Mouse (Mus musculus): ENCODE results near the gene Myocd.

The Myocd gene

GRCm38 (mm10) chr11:65269851-65270473 is at the start of gene Myocd:
TSS of gene Myocd (minus strand) at chr11:65269989.
- peak in 1 of 2 experiments; percentile 12 for DNase-seq

DNA sequence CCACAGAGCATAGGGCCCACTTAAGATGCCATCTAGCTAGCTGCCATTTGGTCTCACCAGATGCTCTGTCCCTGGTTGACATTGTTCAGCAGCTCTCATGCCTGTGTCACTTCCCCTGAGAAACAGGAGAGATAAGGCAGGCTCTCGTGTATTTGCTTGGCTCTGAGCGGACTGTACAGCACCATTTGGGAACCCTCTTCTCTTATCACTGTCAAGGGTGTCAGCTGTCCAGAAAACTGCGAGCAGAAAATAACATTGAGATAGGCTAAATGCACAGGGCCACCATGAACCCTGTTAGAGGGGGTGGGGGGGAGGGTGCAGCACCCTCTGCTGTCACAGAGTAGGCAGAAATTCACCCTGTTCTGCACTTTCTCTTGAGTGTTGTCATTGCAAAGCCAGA is 34.0 kb upstream of the Myocd start:
- no peak for DNase-seq

GRCm38 (mm10) chr11:65294128-65294833 is 24.5 kb upstream of the Myocd start:
- no peak for DNase-seq

- DNase-seq: no peak
Observed at GRCm38 (mm10) chr11:65292994-65293393, 23.2 kb upstream of the Myocd start.

DNA sequence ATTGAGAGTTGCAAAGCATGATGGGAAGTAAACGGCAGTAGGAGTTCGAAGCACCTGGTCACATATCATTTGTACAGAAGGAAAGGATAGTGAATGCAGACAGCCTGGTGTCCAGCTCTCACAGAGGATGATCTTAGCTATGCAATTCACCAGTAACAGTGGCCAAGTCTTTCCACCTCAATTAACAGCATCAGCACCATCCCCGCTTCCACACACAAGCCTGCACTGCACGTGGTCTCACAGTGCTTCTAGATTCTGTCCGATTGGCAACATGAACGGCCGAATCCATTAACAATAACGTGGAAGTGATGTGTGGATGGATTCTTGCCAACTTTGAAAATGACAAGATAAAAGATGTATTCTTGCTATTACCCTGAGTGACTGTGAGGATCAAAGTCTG is 17.9 kb upstream of the Myocd start:
- DNase-seq: no peak

DNA sequence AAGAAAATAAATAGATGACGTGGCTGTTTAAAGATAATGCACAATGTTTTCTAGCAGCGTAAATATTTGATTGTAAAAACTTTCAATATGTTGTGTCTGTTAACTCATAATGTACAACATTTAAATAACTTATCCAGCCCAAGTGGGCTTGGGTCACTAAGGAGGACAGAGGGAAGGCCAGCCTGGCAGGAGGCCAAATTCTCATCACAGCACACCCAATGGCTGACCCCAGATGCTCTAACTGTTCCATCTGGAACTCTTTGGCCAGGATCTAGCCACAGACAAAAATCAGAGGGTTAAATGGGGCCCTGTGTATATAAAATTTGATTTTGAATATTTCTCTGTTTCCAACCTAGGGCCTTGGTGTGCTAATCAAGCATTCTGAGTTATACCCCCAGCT is 16.4 kb upstream of the Myocd start:
- no peak for DNase-seq

GRCm38 (mm10) chr11:65275441-65275840 is 5.7 kb upstream of the Myocd start:
- no peak for DNase-seq

- DNase-seq: no peak
Observed at GRCm38 (mm10) chr11:65271000-65271399, 1.2 kb upstream of the Myocd start.

- peak; percentile 9 to 23 for DNase-seq
Observed at GRCm38 (mm10) chr11:65268310-65268709, 1.5 kb downstream of the Myocd start.

DNA sequence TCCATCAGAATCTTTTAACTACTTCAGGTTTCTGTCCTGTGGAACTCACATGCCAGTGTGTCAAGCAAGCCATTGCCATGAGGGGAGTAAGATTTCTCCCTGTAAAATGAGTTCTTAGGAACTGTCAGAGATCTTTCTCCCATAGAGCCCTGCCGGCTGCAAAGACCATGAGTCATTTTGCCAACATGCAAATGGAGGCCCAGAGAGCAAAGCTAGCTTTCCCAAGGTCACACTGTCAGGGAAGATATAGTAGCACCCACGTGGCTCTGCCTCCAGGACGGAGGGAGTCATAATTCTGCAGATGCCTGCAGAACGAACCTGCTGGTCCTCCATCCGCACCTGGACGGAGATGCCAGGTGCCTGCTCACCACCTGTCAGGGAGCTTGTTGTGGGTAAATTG is 6.3 kb downstream of the Myocd start:
- DNase-seq: no peak

DNA sequence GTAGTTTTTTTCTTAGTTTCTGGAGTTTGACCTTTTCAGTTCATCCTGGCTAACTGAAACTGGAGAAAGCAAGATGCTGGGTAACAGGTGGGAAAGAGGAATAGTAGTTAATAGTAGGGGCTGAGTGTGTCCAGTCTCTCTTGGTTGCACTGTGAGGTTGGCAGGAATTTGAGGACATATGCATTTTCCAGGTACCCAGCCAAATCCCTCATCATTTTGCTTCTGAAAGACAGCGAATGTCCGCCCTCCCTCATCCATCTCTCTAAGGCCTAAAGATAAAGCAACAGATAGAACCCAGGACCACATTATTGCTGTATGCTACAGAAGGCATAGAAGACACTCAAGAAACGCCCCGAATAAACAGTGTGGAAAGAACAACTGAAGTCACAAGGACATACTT is 10.8 kb downstream of the Myocd start:
- DNase-seq: no peak

- no peak for DNase-seq
Observed at GRCm38 (mm10) chr11:65256143-65256542, 13.6 kb downstream of the Myocd start.

DNA sequence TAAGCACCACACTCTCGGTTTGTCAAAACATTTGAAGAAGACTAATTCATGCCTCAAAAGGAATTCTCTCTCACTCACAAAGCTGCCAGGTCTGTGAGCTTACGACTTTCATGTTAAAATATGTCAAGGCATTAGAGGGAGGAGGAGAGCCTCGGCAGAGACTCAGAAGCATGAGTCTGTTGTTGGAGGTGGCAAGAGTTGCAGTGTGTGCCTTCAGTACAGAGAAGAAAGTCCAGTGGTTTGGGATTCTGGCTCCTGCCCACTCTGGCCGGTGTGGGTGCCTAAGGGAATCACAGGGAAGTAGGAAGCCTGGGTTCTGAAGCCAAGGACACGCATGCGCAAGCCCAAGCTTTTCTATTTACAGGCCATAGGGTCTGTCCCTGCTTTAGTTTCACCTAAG is 14.2 kb downstream of the Myocd start:
- no peak for DNase-seq

- DNase-seq: no peak
Observed at GRCm38 (mm10) chr11:65250366-65250765, 19.4 kb downstream of the Myocd start.

DNA sequence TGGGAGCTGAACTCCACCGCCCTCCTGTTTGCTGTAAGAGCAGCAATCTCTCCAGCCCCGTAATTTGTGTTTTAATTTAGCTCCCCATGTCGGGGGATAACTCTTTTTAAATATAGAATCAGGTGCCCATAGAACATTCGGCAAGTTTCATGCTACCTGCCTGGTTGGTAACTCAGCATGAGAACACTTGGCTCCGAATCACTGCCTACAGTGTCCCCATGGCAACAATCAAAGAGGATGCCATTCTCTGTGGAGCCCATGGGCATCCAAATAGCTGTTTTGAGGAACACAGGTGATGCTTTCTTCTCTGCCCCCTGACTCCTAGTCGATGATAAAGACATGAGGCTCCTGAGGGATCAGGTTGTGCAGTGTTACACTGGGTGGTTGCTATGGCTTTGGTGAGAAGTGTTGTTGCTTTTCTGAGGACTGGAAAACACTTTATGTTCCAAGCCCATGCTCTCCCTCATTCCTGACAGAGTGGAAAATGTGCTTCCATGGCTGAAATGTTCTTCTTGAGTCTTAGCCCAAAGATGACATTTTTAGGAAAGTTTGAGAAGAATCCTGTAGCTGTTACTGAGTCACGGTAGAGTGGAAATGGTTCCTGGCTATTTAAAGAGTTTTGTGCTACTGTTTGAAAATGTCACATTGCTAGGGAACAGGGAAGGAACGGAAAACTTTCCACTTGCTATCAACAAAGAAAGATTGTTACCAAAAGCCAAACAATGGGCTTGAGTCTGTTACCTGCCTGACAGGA is 23.3 kb downstream of the Myocd start:
- DNase-seq: no peak

DNA sequence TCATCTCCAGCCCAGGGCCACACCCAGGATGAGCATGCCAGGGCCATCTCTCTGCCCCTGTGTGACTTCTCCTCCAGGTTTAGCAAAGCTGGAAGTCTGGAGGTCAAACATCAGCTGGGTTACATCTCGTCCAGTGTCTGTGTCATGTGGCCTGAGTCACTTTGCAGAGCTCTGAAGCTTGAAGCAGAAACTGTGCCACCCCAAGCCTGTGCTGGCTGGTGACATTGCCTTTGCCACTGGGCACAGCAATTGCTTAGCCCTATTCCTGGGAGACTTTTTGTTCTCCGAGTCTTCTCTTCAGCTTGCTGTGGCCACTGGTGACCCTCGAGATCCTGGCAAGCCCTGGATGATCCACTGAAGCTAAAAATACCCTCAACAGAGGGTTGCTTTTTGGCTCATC is 26.2 kb downstream of the Myocd start:
- DNase-seq: no peak

GRCm38 (mm10) chr11:65240521-65240920 is 29.3 kb downstream of the Myocd start:
- no peak for DNase-seq

DNA sequence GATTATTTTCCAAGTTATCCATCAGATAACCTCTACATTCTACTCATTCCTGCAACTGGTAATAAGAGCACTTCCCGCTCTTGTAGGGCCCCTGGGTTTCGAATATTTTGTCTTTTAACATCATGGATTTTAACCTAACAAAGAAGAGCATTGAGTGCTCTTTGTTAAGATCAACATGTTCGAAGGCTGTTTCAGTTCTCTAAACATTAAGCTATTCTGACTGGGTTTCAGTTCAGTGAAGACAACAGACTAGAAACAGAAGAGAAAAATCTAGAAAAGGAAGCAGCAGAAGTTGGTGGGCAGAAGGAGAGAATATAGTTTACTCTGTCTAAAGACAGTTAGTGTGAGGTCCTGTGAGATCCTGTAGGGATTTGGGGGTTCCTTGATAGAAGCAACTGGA is 31.9 kb downstream of the Myocd start:
- DNase-seq: no peak

DNA sequence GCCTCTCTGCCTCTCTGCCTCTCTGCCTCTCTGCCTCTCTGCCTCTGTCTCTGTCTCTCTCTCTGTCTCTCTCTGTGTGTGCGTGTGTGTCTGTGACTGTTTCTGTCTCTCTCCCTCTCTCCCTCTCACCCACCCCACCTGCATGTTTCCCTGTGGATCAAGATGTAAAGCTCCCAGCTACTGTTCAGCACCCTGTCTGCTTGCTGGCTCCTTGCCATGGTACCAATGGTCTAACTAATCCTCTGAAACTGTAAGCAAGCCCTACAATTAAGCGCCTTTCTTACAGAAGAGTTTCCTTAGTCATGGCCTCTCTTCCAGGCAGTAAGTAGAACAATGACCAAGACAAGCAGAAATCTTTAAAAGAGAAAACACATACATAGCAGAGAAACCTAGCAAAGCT is 32.9 kb downstream of the Myocd start:
- DNase-seq: no peak

DNA sequence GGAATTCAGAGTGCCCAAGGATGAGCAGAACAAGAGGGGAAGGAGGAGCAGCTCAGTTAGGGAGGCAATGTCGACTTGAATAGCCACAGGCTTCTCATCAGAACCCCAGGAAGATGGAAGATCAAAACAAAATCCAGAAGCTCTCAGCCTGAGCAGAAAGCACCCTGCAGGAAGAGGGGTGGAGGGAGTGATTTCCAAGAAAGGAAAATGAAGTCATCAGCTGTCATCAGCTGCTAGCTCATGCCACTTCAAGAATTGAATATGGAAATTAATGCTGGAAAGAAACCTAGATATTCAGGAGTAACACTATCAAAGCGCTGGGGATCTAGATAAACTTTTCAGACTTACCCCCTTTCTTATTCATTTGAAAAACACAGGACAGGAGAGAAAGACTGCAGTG is 34.4 kb downstream of the Myocd start:
- no peak for DNase-seq

GRCm38 (mm10) chr11:65231771-65232170 is 38.0 kb downstream of the Myocd start:
- no peak for DNase-seq

DNA sequence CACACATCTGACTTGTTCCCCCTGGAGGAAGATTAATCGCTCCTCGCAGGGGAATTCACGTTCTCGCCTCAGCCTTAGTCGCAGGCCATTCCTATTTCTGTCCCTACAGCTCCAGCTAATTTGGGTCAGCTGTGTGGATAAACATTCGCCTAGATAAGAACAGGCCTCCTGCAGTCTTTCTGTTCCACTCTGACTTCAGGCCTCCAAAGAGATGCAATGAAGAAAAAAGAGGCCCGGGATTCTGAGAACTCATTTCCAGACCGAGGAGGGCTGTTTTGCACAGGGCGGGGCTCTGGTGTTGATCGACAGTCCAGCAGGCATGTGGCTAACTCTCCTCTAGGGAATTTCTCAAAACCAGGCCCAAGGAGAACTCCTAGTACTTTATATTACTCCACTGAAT is 43.0 kb downstream of the Myocd start:
- no peak for DNase-seq

- DNase-seq: no peak
Observed at GRCm38 (mm10) chr11:65214954-65215629, 54.7 kb downstream of the Myocd start.

GRCm38 (mm10) chr11:65213806-65214205 is 56.0 kb downstream of the Myocd start:
- DNase-seq: no peak

Measured in cerebellum, adult 18-20 months (tissue).